Mouse (Mus musculus) olfactory bulb, adult 2 months (tissue): ENCODE measurements around the gene Fstl4. TPM values are rescaled to one million over a fixed set of nuclear protein-coding genes. Genes with fewer than 3 reads are reported as not detected.

Experiments used
- H3K27ac ChIP-seq: fragments of 200-500 bp; 2 replicates; pipeline ENCODE4 v1.5.1; 2012; ENCODE audit warnings: low read depth, low read length; ENCODE audit not compliant: insufficient read depth
- H3K4me1 ChIP-seq: fragments of 200-500 bp; 2 replicates; pipeline ENCODE4 v1.6.1; 2012; ENCODE audit warnings: low read length; ENCODE audit not compliant: control insufficient read depth, insufficient read depth
- H3K4me3 ChIP-seq: fragments of 200-500 bp; 2 replicates; pipeline ENCODE4 v1.5.1; 2012; ENCODE audit warnings: mild to moderate bottlenecking, low read depth, low read length, moderate library complexity; ENCODE audit not compliant: insufficient read depth
- CTCF ChIP-seq: fragments of 200-500 bp; IDR thresholded peaks from 2 replicates; pipeline ENCODE4 v1.5.1; 2012; ENCODE audit warnings: low read depth, mild to moderate bottlenecking, low read length, moderate library complexity; ENCODE audit not compliant: insufficient read depth
- POLR2A ChIP-seq: fragments of 200-500 bp; IDR thresholded peaks from 2 replicates; pipeline ENCODE4 v1.6.1; 2012; ENCODE audit warnings: mild to moderate bottlenecking, low read depth, low read length, moderate library complexity; ENCODE audit not compliant: insufficient read depth
- WGBS: fragments of 180-500 bp; shearing (Covaris S2); methylation state at CpG from one replicate; pipeline ENCODE4 v1.1.7; 2018; 5-methylcytosine and 5-hydroxymethylcytosine counted together
- polyA plus RNA-seq: library from polyadenylated mRNA; stranded (reverse); fragments of >200 nt; gene quantifications from 2 replicates; pipeline ENCODE4 v1.2.4, GENCODE M21; 2012; ENCODE audit warnings: low replicate concordance; ENCODE audit not compliant: missing spikeins, insufficient read depth, insufficient read length

Fstl4 gene
- polyA plus RNA-seq, 1 experiment = not detected

DNA sequence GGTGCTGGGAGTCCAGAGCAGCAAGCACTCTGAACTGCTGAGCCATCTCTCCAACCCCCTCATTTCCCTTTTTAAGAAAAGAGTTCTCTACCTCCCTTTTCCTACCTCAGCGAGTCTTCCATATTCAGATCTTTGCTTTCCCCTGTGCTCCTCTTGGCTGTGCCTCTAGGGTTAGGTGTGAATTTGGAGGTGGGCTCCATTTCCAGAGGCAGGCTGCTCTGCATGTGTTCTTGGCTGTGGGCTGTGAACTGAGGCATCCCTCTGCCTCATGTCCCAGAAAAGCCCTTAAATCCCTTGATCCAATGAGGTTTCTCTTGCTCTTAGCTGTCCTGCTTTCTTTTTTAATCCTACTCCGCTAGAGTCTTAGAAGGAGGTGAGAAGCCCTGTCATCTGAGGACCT, 151.2 kb downstream of the Fstl4 start:
- Histone ChIP-seq H3K4me1 (peaks cover 11% of the 10 kb centered on the region), H3K4me3 (no peak overlapping the region), H3K27ac (no peak overlapping the region)
- TF ChIP-seq POLR2A (no peak), CTCF (no peak)
- WGBS = 92% methylated on average over 2 of the region's 2 CpGs

DNA sequence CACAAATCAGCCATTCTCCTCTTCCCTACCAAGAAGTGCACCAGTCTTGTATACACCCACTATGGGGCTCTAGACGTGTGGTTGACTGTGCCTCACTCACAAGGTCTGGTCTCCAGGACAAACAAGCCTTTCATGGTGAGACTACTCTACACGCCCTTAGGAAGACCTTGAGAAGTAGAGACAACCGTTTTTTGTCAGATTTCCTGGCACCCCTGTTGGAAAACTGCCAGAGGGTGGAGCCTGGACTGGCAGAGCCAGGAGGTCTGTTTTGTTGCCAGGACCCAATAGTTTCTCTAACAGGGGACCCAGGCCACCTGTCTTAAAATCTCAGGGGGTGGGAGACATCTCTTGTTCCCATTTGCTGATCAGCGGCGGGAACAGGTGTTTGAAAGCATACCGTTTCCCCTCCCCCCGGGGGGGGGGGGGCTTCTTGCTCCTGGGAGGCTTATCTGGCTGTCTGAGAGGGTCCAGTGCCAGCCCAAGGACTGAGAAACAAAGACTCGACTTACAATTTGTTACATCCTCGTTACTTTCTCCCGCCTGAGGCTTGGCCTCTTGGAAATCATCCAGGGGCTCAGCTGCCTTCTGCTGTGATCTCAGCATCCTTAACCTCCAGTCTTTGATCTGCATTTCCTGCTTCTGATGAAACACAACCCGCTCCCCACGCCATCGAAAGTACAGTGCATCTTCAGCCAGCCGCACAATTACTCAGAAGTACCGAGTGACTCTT, 155.0 kb downstream of the Fstl4 start:
- Histone ChIP-seq H3K27ac (no peak overlapping the region), H3K4me3 (no peak overlapping the region), H3K4me1 (peaks cover 9% of the 10 kb centered on the region)
- no peak for TF ChIP-seq POLR2A
- no peak for TF ChIP-seq CTCF
- 19% methylated on average over 15 of the region's 15 CpGs for WGBS

DNA sequence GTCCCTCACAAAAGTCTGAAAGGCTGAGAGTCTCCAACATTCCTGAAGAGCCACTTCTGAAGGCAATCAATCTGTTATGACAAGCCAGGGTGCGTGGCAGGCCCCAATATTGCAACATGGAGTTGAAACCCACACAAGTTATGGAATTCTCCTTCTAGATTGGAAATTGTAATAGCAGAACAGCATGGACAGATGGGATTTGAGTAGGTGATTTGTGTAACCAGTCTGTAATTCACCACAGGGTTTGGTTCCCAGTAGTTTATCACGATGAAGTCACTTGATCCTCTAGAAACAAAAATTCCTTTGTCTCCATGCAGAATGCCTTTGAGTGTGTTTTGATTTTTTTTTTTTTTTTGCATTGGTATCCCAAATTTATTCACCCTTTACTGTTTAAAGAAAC, 159.8 kb downstream of the Fstl4 start:
- Histone ChIP-seq H3K4me3 (no peak overlapping the region), H3K4me1 (peaks cover 8% of the 10 kb centered on the region), H3K27ac (no peak overlapping the region)
- WGBS = 81% methylated on average over 2 of the region's 2 CpGs
- no peak for TF ChIP-seq POLR2A
- no peak for TF ChIP-seq CTCF

DNA sequence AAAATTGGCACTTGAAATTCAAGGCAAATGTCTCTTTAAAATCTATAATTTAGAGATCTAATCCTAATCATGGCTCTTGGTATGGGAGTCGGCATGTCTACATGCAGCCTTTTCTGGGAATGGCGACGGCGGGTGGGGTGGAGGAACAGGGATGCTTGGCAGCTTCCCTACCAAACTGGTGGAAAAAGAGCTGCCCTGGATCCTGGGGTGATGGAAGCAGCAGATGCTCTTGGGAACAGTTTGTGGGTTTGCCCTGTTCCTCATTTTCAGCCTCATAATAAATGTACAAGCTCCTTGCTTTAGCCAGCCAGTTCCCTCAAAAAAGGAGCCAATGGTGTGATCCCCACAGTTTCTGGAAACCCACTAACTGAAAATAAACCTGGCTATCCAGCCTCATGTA, 163.9 kb downstream of the Fstl4 start:
- Histone ChIP-seq H3K4me1 (no peaks in the 10 kb centered on the region), H3K27ac (no peak overlapping the region), H3K4me3 (no peak overlapping the region)
- TF ChIP-seq CTCF (no peak), POLR2A (no peak)
- 86% methylated on average over 4 of the region's 4 CpGs for WGBS

DNA sequence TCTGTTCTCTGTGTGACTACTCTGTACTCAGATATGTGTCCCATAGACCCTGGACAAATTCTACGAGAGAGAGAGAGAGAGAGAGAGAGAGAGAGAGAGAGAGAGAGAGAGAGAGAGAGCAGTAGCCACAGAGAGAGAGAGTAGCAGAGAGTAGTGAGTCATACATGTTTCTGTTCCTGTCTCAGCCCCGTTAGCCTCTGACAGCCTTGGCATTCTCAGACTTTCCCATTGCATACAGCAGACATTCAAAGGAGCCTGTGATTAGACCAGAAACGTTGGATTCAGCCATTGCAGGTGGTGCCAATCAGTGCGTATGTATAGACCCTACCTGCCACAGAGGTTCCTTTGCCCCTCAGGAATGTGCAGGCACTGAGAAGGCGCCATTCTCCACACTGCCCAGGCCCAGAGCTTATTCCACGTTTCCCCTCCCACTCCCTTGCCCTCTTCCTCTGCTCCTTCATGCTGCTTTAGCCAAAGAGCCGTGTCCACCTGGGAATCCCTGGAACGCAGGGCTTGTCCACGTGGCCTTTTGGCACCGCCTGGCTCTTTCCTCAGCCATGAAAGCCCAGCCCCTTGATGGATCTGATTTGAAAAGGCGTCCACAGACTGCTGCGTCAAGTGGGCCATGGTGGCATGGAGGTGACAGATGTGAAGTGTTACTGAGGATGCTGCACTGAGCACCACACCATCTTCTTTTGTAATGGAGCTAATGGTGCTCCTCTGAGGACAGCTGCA, 175.1 kb downstream of the Fstl4 start:
- no peak for TF ChIP-seq POLR2A
- no peak for TF ChIP-seq CTCF
- H3K27ac ChIP-seq = no peak overlapping the region
- WGBS = 73% methylated on average over 12 of the region's 12 CpGs
- no peak overlapping the region for H3K4me3 ChIP-seq
- 0 out of 2 replicates have a peak, but pooled peaks cover 3% of the 10 kb centered on the region for H3K4me1 ChIP-seq

DNA sequence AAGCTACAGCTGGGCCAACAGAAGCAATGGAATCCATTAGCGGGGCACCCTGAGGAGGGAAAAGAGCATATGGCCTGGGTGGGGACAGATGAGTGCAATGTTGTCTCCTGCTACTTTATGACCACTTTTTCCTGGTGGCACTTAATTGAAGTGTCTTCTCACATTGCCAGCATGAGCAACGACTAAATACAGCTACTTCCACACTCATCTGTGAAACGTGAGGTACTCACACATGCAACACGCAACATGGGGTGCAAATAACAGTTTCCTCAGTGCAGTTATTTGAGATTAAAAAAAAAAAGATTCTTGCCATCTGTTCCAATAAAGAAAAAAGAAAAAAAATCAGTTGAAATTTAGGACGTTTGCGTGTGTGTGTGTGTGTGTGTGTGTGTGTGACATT, 178.5 kb downstream of the Fstl4 start:
- no peak overlapping the region for H3K4me3 ChIP-seq
- H3K4me1 ChIP-seq = 0 out of 2 replicates have a peak, but pooled peaks cover 3% of the 10 kb centered on the region
- 88% methylated on average over 6 of the region's 6 CpGs for WGBS
- H3K27ac ChIP-seq = no peak overlapping the region
- TF ChIP-seq CTCF (no peak), POLR2A (no peak)

DNA sequence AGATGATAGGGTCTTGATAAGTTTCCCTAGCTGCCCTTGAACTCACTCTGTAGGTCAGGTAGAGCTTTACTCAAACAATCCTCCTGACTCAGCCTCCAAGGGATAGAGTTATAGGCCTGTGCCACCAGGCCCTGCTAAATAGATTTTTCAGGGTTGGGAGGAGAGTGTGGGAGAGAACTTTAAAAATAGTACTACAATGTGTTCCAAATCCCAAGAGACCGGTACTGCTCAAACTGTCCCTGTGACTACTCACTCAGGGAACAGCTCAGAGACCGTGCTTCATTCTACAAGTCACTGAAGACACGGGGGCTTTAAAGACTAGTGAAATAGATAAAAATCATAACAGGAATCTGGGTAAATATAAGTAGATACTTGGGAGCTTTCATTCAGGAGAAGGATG, 190.6 kb downstream of the Fstl4 start:
- TF ChIP-seq POLR2A (no peak), CTCF (no peak)
- Histone ChIP-seq H3K4me3 (no peak overlapping the region), H3K4me1 (no peaks in the 10 kb centered on the region), H3K27ac (no peak overlapping the region)
- WGBS = 71% methylated on average over 3 of the region's 3 CpGs

DNA sequence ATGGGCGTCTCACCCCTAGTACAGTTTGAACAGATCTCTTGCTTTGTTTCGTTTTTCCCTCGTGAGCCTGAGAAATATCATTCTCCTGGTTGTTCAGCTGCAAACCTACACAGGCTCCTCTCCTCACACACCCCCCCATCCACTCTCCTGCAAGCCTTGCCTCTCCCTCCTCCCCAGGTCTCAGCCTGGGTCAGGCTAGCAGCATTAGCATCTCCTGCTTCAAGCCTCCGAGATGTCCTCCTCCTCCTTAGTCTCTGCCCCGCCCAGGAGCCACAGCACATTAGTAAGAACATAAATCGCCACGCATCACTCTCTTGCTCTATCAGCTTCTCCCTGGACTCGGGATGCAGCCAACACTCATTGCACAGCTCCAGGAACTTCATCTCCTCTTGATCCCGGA, 204.4 kb downstream of the Fstl4 start:
- Histone ChIP-seq H3K27ac (no peak overlapping the region), H3K4me1 (peaks cover 4% of the 10 kb centered on the region; the same call in 1 of the 2 replicates), H3K4me3 (no peak overlapping the region)
- 82% methylated on average over 9 of the region's 9 CpGs for WGBS
- TF ChIP-seq POLR2A (no peak), CTCF (no peak)

DNA sequence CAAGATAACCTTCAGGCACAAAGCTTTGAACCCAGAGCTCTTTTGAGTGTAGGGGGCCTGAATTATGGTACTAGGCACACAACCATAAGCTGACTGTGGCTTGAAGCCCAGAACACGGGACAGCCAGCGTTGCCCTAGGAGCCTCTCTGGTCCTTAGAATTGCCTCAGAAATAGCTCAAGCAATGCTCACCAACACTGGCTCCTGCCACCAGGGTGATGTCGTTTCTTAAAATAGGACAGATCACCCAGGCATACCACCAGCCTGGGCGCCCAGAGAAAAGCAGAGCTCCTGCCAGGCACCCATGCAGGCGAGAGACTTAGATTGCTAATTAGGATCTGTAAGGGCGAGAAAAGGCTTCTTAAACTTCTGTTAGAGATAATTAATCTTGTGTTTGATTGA, 206.0 kb downstream of the Fstl4 start:
- no peak overlapping the region for H3K4me3 ChIP-seq
- TF ChIP-seq CTCF (no peak), POLR2A (no peak)
- H3K4me1 ChIP-seq = peaks cover 4% of the 10 kb centered on the region; the same call in 1 of the 2 replicates
- H3K27ac ChIP-seq = no peak overlapping the region
- 60% methylated on average over 6 of the region's 6 CpGs for WGBS

DNA sequence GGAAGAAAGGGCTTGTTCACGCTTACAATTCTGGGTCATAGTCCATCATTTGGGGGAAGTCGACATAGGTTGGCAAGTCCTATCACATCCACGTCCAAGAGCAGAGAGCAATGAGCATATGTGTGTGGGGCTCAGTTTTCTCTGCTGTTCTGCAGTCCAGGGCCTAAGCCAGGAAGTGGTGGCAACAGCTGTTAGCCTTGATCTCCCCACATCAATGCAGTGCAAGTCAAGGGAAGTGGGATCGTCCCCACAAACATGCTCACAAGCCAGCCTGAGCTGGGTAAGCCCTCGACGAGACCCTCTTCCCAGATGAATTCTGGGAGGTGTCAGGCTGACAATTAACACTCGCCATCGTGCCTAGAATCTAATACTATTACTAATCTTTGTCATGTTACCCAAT, 222.6 kb downstream of the Fstl4 start:
- Histone ChIP-seq H3K27ac (no peak overlapping the region), H3K4me3 (no peak overlapping the region), H3K4me1 (no peaks in the 10 kb centered on the region)
- no peak for TF ChIP-seq CTCF
- TF ChIP-seq POLR2A = no peak
- 97% methylated on average over 8 of the region's 8 CpGs for WGBS
